Mouse (Mus musculus): ENCODE data around the gene Olfr1186. TPM values are rescaled to one million over a fixed set of nuclear protein-coding genes. Genes with fewer than 3 reads are reported as not detected.
"Not testable (repeated sequence)": the region's sequence is repeated elsewhere in the genome, so short reads cannot be mapped to it uniquely, and the experiment has no call there.

Olfr1186 gene
- not detected in 2 replicates for polyA plus RNA-seq (2016; fragmentation: Nextera tagmentation; extraction: Ambion mirVana)

- ATAC-seq (ENCODE audit: low FRiP score) = no peak
- H3K36me3 ChIP-seq = no peaks in the 10 kb centered on the region
- H3K4me3 ChIP-seq = no peak within 1 kb of the TSS
- H3K9ac ChIP-seq = no peak within 1 kb of the TSS
- H3K9me3 ChIP-seq (replicated peaks) = no peaks in the 10 kb centered on the region
- 84% methylated on average over 2 of the region's 2 CpGs for WGBS
- H3K27ac ChIP-seq = no peak within 1 kb of the TSS
- no peak within 1 kb of the TSS for H3K4me2 ChIP-seq (replicated peaks)
- no peaks in the 10 kb centered on the region for H3K4me1 ChIP-seq
- no peaks in the 10 kb centered on the region for H3K27me3 ChIP-seq
Observed at GRCm38 (mm10) chr2:88518251-88518650, at the start of gene Olfr1186. Gene Olfr1186, plus strand, starts transcription at chr2:88518551.

- Histone ChIP-seq H3K4me3 (no peak within 1 kb of the TSS), H3K9ac (no peak within 1 kb of the TSS), H3K27ac (no peak within 1 kb of the TSS), H3K27me3 (no peaks in the 10 kb centered on the region), H3K9me3 (replicated peaks) (no peaks in the 10 kb centered on the region), H3K4me2 (replicated peaks) (no peak within 1 kb of the TSS), H3K36me3 (no peaks in the 10 kb centered on the region), H3K4me1 (no peaks in the 10 kb centered on the region)
- no peak for ATAC-seq (ENCODE audit: low FRiP score)
- WGBS = 89% methylated on average over 2 of the region's 2 CpGs
Observed at GRCm38 (mm10) chr2:88483298-88483697, 35.1 kb upstream of the Olfr1186 start, which contains the start of gene Olfr1184. Gene Olfr1184, plus strand, starts transcription at chr2:88483598.

GRCm38 (mm10) chr2:88493020-88493419 is 25.3 kb upstream of the Olfr1186 start, which contains the start of gene Olfr1185-ps1:
Gene Olfr1185-ps1, plus strand, starts transcription at chr2:88493320.
- Histone ChIP-seq H3K27ac (no peak within 1 kb of the TSS), H3K4me3 (no peak within 1 kb of the TSS), H3K27me3 (no peaks in the 10 kb centered on the region), H3K36me3 (no peaks in the 10 kb centered on the region), H3K4me1 (no peaks in the 10 kb centered on the region), H3K4me2 (replicated peaks) (no peak within 1 kb of the TSS), H3K9ac (no peak within 1 kb of the TSS), H3K9me3 (replicated peaks) (no peaks in the 10 kb centered on the region)
- WGBS = 81% methylated on average over 2 of the region's 2 CpGs
- no peak for ATAC-seq (ENCODE audit: low FRiP score)

GRCm38 (mm10) chr2:88525720-88526119 is 7.4 kb downstream of the Olfr1186 start:
- H3K4me3 ChIP-seq = no peak overlapping the region

GRCm38 (mm10) chr2:88556635-88557034 is 38.3 kb downstream of the Olfr1186 start, which contains the start of gene Olfr1188:
Gene Olfr1188, plus strand, starts transcription at chr2:88556935.
- WGBS = 88% methylated on average over 2 of the region's 2 CpGs
- no peak for ATAC-seq (ENCODE audit: low FRiP score)

More at GRCm38 (mm10) chr2:88525720-88526119, 7.4 kb downstream of the Olfr1186 start:
- 77% methylated on average over 3 of the region's 3 CpGs for WGBS
- Histone ChIP-seq H3K9me3 (replicated peaks) (no peaks in the 10 kb centered on the region), H3K4me2 (replicated peaks) (no peak overlapping the region), H3K4me1 (no peaks in the 10 kb centered on the region), H3K27me3 (no peaks in the 10 kb centered on the region), H3K27ac (no peak overlapping the region), H3K36me3 (no peaks in the 10 kb centered on the region), H3K9ac (no peak overlapping the region)
- no peak for ATAC-seq (ENCODE audit: low FRiP score)

GRCm38 (mm10) chr2:88572696-88573095 is 54.3 kb downstream of the Olfr1186 start:
- WGBS = 91% methylated on average over 12 of the region's 12 CpGs
- H3K36me3 ChIP-seq = not testable (repeated sequence)

More at GRCm38 (mm10) chr2:88556635-88557034, 38.3 kb downstream of the Olfr1186 start, which contains the start of gene Olfr1188:
- no peaks in the 10 kb centered on the region for H3K27me3 ChIP-seq
- no peak within 1 kb of the TSS for H3K9ac ChIP-seq
- no peak within 1 kb of the TSS for H3K4me2 ChIP-seq (replicated peaks)
- no peaks in the 10 kb centered on the region for H3K36me3 ChIP-seq
- H3K4me3 ChIP-seq = no peak within 1 kb of the TSS
- H3K4me1 ChIP-seq = no peaks in the 10 kb centered on the region
- no peak within 1 kb of the TSS for H3K27ac ChIP-seq
- no peaks in the 10 kb centered on the region for H3K9me3 ChIP-seq (replicated peaks)

More at GRCm38 (mm10) chr2:88572696-88573095, 54.3 kb downstream of the Olfr1186 start:
- not testable (repeated sequence) for H3K4me2 ChIP-seq (replicated peaks); ATAC-seq (ENCODE audit: low FRiP score); H3K9ac ChIP-seq; H3K9me3 ChIP-seq (replicated peaks); H3K27ac ChIP-seq; H3K4me1 ChIP-seq; H3K4me3 ChIP-seq; H3K27me3 ChIP-seq

Other genes with a start within 250 kb of the Olfr1186 start
- gene Olfr1173, start 238.7 kb upstream of the Olfr1186 start, polyA plus RNA-seq (2016; fragmentation: Nextera tagmentation; extraction: Ambion mirVana) = not detected in 2 replicates
- not detected in 2 replicates for gene Olfr1174-ps, start 203.4 kb upstream of the Olfr1186 start, polyA plus RNA-seq (2016; fragmentation: Nextera tagmentation; extraction: Ambion mirVana)
- gene Olfr1175-ps, start 191.3 kb upstream of the Olfr1186 start, polyA plus RNA-seq (2016; fragmentation: Nextera tagmentation; extraction: Ambion mirVana) = not detected in 2 replicates
- gene Olfr1176, start 181.8 kb upstream of the Olfr1186 start, polyA plus RNA-seq (2016; fragmentation: Nextera tagmentation; extraction: Ambion mirVana) = not detected in 2 replicates
- gene Olfr1177-ps, start 172.1 kb upstream of the Olfr1186 start, polyA plus RNA-seq (2016; fragmentation: Nextera tagmentation; extraction: Ambion mirVana) = not detected in 2 replicates
- gene Olfr1178, start 131.5 kb upstream of the Olfr1186 start, polyA plus RNA-seq (2016; fragmentation: Nextera tagmentation; extraction: Ambion mirVana) = not detected in 2 replicates
- gene Olfr1179, start 112.1 kb upstream of the Olfr1186 start, polyA plus RNA-seq (2016; fragmentation: Nextera tagmentation; extraction: Ambion mirVana) = not detected in 2 replicates
- not detected in 2 replicates for gene Olfr1180, start 99.4 kb upstream of the Olfr1186 start, polyA plus RNA-seq (2016; fragmentation: Nextera tagmentation; extraction: Ambion mirVana)
- not detected in 2 replicates for gene Olfr1181, start 92.4 kb upstream of the Olfr1186 start, polyA plus RNA-seq (2016; fragmentation: Nextera tagmentation; extraction: Ambion mirVana)
- gene Gm13757, start 69.4 kb upstream of the Olfr1186 start, polyA plus RNA-seq (2016; fragmentation: Nextera tagmentation; extraction: Ambion mirVana) = not detected in 2 replicates
- not detected in 2 replicates for gene Olfr1183, start 63.7 kb upstream of the Olfr1186 start, polyA plus RNA-seq (2016; fragmentation: Nextera tagmentation; extraction: Ambion mirVana)
- gene Olfr1184, start 35.0 kb upstream of the Olfr1186 start, polyA plus RNA-seq (2016; fragmentation: Nextera tagmentation; extraction: Ambion mirVana) = not detected in 2 replicates
- gene Olfr1185-ps1, start 25.2 kb upstream of the Olfr1186 start, polyA plus RNA-seq (2016; fragmentation: Nextera tagmentation; extraction: Ambion mirVana) = not detected in 2 replicates
- gene Olfr1188, start 38.4 kb downstream of the Olfr1186 start, polyA plus RNA-seq (2016; fragmentation: Nextera tagmentation; extraction: Ambion mirVana) = not detected in 2 replicates
- gene Olfr1189, start 67.9 kb downstream of the Olfr1186 start, polyA plus RNA-seq (2016; fragmentation: Nextera tagmentation; extraction: Ambion mirVana) = not detected in 2 replicates
- gene Olfr1191-ps1, start 122.0 kb downstream of the Olfr1186 start, polyA plus RNA-seq (2016; fragmentation: Nextera tagmentation; extraction: Ambion mirVana) = not detected in 2 replicates
- not detected in 2 replicates for gene Olfr1192-ps1, start 130.0 kb downstream of the Olfr1186 start, polyA plus RNA-seq (2016; fragmentation: Nextera tagmentation; extraction: Ambion mirVana)
- gene Olfr1193, start 157.1 kb downstream of the Olfr1186 start, polyA plus RNA-seq (2016; fragmentation: Nextera tagmentation; extraction: Ambion mirVana) = not detected in 2 replicates
- not detected in 2 replicates for gene Olfr1195, start 170.6 kb downstream of the Olfr1186 start, polyA plus RNA-seq (2016; fragmentation: Nextera tagmentation; extraction: Ambion mirVana)
- not detected in 2 replicates for gene Olfr1196, start 186.0 kb downstream of the Olfr1186 start, polyA plus RNA-seq (2016; fragmentation: Nextera tagmentation; extraction: Ambion mirVana)
- gene Olfr1197, start 213.8 kb downstream of the Olfr1186 start, polyA plus RNA-seq (2016; fragmentation: Nextera tagmentation; extraction: Ambion mirVana) = not detected in 2 replicates
- gene Olfr1198, start 232.8 kb downstream of the Olfr1186 start, polyA plus RNA-seq (2016; fragmentation: Nextera tagmentation; extraction: Ambion mirVana) = not detected in 2 replicates
- not detected in 2 replicates for gene Olfr1199, start 241.9 kb downstream of the Olfr1186 start, polyA plus RNA-seq (2016; fragmentation: Nextera tagmentation; extraction: Ambion mirVana)